Mouse (Mus musculus): ENCODE results near the gene Dcps.

Dcps gene

GRCm38 (mm10) chr9:35111446-35111845 is 64.4 kb downstream of the Dcps start:
- DNase-seq (ENCODE audit: low read depth in 2 of 2, low spot score in 2 of 2) = no peak

DNA sequence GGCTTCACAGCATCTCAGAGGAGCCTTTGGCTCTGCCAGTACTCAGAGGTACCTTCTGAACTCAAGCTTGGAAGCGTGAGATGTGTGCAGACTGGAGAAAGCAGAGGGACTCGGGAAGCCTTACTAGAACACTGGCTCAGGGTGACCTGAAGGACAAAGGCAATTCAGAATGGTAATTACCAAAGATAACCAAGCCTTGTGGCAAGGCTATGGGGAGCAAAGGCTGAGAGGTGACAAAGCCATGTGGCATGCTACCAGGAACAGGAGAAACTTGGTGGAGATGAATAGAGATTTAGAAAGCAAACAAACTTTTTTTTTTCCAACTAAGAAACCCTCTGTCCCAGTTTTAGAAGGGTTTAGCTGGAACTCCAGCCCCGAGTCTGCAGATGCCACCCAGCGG is 65.3 kb downstream of the Dcps start:
- DNase-seq (ENCODE audit: low read depth in 2 of 2, low spot score in 2 of 2) = no peak

DNA sequence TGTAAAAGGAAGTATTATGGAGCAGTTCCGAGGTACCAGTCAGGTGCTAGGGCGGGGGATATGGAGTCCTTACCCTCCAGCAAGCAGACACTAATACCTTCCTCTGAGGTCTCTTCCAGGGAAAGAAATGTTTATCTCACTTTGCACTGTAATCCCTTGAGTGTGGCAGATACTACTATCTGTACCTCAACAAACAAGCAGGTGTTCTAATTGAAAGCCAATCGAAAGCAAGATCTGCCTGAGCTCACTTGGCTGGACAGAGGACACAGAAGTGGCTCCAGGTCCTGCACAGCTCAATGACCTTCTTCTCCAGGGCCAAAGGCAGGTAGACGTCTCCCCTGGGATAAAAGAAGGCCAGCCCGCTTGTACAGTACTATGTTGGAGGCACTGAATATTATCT is 65.8 kb downstream of the Dcps start:
- DNase-seq (ENCODE audit: low read depth in 2 of 2, low spot score in 2 of 2) = no peak

DNA sequence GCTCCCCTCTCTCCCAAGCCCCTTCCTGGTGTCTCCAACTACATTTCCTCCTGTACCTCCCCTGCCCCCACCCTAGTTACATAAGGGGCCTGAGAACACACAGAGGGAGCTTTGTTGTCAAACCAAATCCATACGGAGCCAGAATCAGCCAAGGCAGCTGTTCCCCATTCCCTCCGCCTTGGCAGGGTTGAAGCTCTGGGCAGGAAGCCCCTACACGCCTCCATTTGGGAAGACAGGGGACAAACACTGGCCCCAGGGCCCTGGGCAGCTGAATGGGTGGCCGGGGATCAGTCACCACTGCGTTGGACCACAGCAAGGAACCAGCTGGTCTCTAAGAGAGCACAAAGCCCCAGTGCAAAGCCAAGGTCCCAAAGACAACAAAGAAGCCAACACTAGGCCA is 66.9 kb downstream of the Dcps start:
- no peak for DNase-seq (ENCODE audit: low read depth in 2 of 2, low spot score in 2 of 2)

GRCm38 (mm10) chr9:35108066-35108465 is 67.8 kb downstream of the Dcps start:
- DNase-seq (ENCODE audit: low read depth in 2 of 2, low spot score in 2 of 2) = no peak

DNA sequence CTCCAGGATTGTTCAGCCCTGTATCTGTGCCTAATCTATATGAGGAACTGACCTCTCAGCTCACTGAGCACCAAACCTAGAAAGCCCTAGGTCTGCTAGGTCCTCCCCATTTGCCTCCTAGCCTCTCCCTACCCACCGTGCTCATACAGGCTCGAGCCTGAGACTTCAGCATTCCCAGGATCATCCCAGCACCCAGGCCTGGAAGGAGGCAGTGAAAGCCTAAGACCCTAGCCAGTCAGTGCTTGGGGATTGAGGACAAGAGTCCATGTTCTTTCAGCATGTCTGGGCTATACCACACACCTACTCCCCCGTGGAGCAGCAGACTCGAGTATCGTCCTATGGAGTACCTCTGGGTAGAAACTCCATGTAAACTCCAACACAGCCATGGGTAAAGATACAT is 68.5 kb downstream of the Dcps start:
- DNase-seq (ENCODE audit: low read depth in 2 of 2, low spot score in 2 of 2) = no peak

DNA sequence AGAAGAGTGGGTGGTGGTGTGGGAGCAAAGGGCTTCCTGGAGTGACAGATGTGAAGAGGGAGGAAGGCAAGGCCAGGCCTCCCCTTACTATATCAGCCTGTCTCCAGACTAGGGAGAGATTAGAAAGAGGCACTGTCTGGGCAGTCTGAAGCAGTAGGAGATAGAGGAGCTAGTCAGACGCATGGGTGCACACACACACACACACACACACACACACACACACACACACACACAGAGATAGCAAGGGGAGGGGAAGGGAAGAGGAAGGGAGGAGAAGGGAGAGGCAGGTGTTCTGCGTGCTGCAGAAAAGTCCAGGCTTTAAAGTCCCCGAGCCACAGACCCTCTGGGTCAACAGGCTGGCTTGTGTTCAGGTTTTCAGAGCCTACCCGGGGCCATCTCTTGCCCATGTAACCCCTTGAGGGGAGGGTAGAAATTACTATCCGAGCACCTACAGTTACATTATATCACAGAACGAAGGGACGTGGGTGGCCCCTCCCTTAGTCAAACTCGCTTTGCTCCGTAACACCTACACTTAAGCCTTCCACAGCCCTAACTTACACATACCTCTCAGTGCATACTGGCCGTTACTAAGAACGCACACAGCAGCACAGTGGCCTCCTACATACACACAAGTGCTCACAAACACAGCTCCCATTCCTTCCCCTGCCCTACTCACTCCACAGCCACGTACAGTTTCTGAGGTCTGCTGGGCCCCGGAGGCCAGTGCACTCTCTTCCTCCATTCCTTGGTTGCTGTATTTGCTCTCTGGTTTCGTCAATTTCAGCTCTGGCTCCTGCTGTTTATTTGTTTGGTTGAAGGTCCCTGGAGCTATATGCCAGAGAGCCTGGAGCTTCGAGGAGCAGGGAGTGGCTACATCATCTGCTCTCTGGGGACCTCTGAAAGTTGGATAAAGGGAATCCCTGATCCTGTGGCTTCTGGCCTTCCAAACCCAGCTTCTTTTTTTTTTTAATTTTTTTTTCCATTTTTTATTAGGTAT is 69.7 kb downstream of the Dcps start:
- DNase-seq (ENCODE audit: low read depth in 2 of 2, low spot score in 2 of 2) = no peak

- no peak for DNase-seq (ENCODE audit: low read depth in 2 of 2, low spot score in 2 of 2)
Measured at GRCm38 (mm10) chr9:35105438-35105837, 70.4 kb downstream of the Dcps start.

GRCm38 (mm10) chr9:35104711-35105110 is 71.2 kb downstream of the Dcps start:
- DNase-seq (ENCODE audit: low read depth in 2 of 2, low spot score in 2 of 2) = no peak

DNA sequence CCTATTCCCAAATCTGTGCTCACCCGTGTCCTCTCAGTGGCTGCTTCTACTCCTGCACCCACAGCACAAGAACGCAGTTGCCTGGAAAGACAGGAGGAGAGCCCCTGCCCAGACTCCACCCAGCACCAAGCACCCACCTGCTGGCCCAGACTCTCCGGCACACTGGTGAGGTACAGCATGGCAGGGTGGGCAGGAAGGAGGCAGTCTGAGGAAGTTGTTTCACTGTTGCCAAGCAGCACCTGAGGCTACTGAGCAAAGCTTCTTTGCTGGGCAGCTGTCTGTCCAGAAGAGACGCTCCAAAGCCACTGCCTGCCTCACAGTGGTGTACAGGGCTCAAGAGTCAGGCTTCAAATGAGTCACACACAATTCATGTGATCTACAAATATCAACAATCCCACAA is 77.1 kb downstream of the Dcps start:
- DNase-seq (ENCODE audit: low read depth in 2 of 2, low spot score in 2 of 2) = no peak

- DNase-seq (ENCODE audit: low read depth in 2 of 2, low spot score in 2 of 2) = no peak
Measured at GRCm38 (mm10) chr9:35097901-35098300, 78.0 kb downstream of the Dcps start.

- no peak for DNase-seq (ENCODE audit: low read depth in 2 of 2, low spot score in 2 of 2)
Measured at GRCm38 (mm10) chr9:35095726-35096125, 80.1 kb downstream of the Dcps start.

GRCm38 (mm10) chr9:35093350-35093749 is 82.5 kb downstream of the Dcps start:
- DNase-seq (ENCODE audit: low read depth in 2 of 2, low spot score in 2 of 2) = no peak

DNA sequence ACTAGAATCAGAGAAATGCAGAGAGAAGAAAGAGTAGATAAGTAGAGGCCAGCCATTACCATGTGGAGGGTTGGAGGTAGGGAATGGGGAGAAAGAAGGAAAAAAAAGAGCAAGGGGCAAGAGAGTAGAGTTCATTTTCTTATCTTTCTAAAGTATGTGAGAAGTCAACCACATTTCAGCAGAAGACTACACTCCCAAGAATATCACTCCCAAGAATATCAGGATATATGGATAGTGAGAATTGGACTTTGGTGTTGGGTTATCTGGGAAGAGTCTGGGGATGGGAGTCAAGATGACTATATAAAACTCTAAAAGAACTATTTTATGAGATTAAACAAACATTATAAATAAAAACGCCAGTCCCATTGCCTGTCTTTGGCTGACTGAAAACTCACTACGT is 83.0 kb downstream of the Dcps start:
- DNase-seq (ENCODE audit: low read depth in 2 of 2, low spot score in 2 of 2) = no peak
